Mouse (Mus musculus) mouse embryonic stem cell (cell line): ENCODE data around the gene Setd3.

Experiments used
- in situ Hi-C, 2 experiments: fragments of 300-500 bp; cut with MboI; formaldehyde crosslinking; loops; 1 replicate in 1 of 2; 3 replicates in 1 of 2; pipeline ENCODE4 v1.14.3; 2019 to 2020; ENCODE audit warnings: low sequenced_read_pairs in 2 of 2, low pct_unique_long_range_greater_than_20kb in 1 of 2, mixed read lengths in 1 of 2; ENCODE audit not compliant: unreplicated experiment in 1 of 2

Setd3 gene

DNA sequence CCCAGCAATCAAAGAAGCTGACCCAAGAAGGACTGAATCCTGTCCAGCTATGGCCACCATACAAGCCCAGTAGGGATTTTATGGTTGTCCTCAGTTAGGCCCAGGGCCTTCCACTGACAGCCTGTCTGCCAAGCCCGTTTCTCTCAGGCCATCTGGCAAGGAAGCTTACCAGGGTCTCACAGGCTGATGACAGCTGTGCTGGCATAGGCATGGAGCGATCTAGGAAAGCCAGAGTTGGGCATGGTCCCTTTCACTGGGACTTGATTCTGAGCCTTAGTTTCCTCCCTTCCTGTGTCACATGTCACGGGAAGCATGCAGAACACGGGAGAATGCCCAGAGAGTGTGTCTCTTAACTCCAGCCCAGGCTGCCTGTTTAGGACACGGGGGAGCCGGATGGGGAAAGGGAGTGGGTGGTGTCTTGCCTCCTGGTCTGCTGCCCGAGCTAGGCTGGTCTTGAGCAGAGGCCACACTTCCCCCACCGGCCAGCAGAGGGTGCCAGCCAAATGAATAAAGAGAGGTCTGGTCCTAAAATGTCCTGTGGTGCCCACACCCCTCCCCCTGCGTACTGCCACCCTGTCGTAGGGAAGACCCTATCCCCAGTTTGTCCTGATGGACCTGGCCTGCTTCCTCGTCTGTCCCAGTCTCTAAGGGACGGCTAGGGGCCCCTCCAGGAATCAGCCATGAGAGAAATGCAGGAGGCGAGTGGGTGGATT lies 29.8 kb upstream of the Setd3 start:
- in situ Hi-C loops = loop anchor here in 1 of 2 experiments (10.0 kb wide), 1 partner anchor 86 kb away; no protein-coding TSS in a partner anchor

DNA sequence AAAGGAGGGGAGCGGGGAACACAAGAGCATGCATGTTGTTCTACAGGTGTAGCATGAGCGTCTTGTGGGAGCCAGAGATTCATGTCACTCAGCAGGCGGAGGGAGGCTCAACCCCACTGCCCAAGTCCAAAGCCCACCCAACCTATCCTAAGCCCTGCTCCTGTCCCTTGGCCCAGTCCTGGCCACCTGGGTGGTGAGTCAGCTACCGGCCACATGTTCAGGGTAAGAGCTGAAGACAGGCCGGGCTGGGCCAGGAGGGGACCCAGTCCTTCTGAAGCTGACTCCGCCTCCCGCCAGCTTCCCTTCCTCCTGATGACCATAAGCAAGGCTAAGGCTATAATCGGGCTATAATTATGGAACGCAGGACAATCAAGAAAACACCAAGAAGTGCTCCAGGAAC lies 29.1 kb upstream of the Setd3 start:
- in situ Hi-C loops = loop anchor here in 1 of 2 experiments (10.0 kb wide), 1 partner anchor 87 kb away; no protein-coding TSS in a partner anchor

DNA sequence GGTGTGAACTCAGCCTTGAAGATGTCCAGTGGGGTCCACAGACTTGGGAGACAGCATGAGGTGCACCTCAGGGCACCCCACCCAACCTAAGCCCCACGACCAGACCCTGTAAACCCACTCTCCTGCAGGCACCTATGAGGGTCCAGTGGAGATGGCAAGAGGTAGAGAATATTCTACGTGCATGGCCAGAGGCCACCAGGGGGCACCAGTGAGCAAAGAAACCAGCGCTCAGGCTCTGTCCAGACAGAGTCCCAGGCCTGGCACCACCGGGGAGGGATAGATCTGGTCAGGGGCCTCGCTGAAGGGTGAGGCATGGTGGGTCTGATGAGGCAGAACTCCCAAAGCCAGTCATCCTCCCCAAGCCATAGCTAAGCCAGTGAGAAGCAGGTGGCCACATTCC lies 27.5 kb upstream of the Setd3 start:
- in situ Hi-C loops = loop anchor here in 1 of 2 experiments (10.0 kb wide), 1 partner anchor 88 kb away; no protein-coding TSS in a partner anchor

DNA sequence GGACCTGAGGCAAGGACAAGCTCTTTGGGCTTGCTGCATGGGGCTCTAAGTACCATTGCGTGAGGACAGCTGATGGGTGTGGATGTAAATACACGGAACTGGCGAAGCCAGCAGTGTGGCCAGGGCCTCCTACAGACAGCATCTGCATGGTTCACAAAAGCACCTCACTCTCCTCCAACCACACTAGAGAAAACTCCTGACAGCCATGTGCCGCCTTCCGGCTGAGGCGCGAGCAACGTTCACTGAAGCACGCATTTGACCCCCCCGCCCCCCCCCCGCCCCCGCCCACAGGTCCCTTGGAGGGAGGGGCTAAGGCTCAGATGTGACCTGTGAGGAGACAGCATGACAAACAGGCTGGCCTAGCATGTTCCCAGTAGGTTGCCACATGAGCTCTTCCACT lies 25.9 kb upstream of the Setd3 start:
- in situ Hi-C loops = loop anchor here in 1 of 2 experiments (10.0 kb wide), 1 partner anchor 90 kb away; no protein-coding TSS in a partner anchor

DNA sequence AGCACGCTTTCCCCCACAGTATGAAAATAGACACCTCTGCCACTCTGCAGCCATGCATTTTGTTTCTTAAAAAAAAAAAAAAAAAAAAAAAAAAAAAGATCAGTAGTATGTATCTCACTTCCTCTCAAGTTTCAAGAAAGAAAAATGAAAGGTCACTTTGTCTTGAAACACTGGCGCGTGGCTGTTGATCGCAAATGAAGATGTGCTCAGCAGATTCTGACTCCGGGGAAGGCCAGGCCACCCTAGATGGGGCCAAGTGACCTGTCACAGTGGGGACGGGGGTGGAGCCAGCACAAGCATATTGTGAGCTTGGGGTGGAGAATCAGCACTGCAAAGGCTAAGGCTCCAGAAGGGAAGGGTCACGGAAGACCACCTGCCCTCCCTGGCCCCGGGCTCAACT lies 24.8 kb upstream of the Setd3 start:
- in situ Hi-C loops = loop anchor here in 1 of 2 experiments (10.0 kb wide), 1 partner anchor 91 kb away; no protein-coding TSS in a partner anchor

DNA sequence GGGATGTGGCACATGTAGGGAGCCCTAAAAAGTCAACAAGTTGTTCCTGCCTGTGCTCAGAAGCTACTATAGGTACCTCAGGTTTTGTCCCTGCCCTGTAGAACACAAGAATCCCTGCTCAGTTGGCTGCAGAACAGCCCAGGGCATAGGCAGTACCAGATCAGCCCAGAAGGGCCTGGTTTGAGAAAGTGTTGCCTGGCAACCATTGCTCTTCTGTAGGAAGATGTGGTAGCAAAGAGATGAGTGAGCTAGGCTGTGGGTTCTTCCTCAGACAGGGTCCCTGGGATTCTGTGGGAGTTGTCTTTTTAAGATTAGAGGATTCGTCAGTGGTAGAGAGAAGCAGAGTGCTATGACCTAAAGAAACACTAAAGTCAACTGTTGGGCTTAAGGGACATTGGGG lies 21.0 kb upstream of the Setd3 start:
- in situ Hi-C loops = loop anchor here in 1 of 2 experiments (10.0 kb wide), 1 partner anchor 95 kb away; no protein-coding TSS in a partner anchor

DNA sequence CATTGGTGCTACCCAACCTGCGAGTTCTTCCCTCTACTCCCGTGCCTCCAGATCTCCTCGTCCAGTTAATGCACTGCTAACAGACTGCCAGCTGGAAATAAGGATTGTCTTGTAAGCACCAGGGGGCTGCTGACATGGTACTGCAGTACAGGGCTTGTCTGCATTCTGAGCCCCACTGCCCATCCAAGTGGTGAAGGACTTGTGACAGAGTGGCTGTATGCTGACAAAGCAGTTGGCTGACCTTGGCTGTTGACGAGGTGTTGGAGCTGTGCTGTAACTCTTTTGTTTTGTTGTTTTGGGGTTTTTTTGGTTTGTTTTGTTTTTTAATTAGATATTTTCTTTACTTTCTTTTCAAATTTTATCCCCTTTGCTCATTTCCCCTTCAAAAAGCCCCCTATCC lies 19.3 kb upstream of the Setd3 start:
- in situ Hi-C loops = loop anchor here in 1 of 2 experiments (10.0 kb wide), 1 partner anchor 96 kb away; no protein-coding TSS in a partner anchor

DNA sequence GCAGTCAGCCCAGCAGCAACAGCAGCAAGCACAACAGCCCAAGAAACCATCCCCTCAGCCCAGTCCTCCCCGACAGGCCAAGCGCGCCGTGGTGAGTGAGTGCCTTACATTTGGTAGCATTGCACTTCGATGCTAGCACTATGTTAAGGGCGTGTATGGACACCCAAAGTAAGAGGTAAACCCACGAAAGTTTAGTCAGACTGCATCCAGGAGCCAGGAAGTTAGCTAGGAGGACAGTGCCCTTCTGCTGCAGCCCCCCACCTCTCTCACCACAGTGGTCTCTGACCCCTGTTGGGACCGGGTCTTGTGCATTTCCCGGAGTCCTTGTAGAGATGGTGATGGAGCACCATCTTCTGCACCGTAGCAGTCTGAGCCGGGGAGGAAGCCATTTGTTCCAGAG lies 16.6 kb upstream of the Setd3 start:
- in situ Hi-C loops = loop anchor here in 1 of 2 experiments (10.0 kb wide), 1 partner anchor 99 kb away; no protein-coding TSS in a partner anchor

DNA sequence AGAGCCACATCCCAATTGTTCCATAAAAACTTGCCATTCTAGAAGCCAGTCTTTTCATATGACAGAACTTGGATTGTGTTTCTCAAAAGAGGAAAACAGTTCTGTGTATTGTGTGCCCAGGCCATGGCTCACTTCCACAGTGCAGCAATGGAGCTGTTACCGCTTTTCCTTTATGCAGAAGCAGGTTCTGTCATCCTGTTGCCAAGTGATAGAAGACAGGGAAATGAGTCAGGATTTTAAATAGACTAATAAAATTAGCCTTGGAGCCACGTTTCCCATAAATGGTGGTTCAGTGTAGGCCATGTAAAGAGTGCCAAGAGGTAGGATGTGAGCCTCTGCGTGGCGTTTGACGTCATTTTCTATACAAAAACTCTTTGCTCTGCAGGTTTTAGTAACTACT lies 14.8 kb upstream of the Setd3 start:
- in situ Hi-C loops = loop anchor here in 1 of 2 experiments (10.0 kb wide), 1 partner anchor 101 kb away; no protein-coding TSS in a partner anchor

DNA sequence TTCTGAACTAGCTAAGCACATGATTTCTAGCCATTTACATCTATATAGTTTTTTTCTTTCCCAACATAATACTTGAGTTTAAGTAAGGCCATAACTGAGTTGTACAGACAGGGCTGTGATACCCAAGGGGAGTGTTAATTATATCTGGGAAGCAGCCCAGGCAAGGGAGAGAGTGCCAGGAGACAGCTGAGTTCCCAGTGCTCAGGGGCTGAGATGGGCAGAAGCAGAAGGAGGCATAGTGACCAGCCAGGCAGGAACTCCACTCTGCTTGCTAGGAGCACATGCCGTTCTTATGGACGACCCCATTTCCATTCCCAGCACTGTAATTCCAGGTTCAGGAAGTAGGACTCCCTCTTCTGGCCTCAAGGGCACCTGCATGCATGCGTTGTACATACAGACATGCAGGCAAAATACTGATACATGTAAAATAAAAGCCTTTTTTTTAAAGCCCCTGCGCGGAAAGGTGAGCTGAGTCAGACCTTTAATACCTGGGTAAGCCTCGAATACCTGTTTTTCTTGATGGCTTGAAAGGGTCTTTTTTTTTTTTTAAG lies 8.5 kb upstream of the Setd3 start:
- in situ Hi-C loops = no loop called here

DNA sequence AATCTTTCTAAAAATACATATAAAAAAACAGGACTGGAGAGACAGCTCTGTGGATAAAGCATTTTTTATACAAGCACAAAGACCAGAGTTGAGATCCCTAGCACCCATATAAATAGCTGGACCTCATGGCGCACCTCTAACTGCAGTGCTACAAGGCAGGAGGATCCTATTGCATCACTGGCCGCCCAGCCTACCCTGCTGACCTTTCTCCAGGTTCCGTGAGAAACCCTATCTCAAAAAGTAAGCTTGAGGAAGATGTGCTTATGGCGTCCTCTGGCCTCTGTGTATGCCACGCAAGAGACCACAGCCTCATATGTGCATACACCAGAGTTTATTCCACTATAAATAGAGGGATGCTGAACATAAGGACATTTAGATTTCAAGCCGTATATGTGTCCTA lies 2.6 kb upstream of the Setd3 start:
- in situ Hi-C loops = no loop called here

DNA sequence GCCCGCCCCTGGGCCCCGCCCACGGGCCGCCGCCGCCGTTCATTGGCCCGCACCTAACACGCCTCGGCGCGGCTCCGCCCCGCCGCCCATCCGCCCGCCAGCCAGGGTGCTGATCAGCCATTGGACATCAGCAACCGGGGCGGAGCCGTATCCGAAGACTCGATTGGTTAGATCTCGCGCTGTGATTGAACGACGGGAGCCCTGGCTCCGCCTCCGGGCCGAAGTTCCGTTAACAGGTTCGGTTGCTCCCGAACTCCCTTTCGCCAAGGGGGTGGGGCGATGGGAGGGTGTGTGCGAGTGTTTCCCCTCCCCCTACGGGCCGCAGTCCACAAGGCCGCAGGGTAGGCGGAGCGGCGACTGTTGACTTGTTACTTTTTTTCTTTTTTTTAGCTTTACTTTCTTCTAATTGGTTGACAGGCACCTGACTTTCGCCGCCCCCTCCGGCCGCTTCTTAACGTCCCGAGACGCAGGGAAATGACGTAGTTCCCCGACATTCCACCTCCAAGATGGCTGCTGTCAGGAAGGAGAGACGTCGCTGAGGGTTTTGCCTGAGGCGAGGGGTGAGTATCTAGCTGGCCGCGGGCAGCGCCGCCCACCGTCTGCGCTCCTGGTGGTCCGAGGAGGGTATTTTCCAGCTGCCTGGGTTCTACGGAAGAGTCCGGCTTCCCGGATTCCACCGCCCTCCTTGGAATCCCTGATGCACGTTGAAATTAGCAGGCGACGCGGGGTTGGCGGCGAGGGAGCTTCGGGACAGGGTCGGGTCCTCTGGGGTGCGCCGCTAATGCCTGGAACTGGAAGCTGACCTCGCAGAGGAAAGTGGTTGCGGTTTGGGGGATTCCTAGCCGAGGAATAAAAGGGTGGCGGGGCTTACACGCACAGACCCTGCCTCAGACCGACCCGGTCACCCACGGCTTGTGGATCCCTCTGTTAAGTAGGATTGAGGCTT lies 480 bp upstream of the Setd3 start, which contains the start of gene Ccnk:
Gene Ccnk, plus strand, starts transcription at position 259 of the 946 bp plus-strand sequence.
- in situ Hi-C loops = no loop called here

DNA sequence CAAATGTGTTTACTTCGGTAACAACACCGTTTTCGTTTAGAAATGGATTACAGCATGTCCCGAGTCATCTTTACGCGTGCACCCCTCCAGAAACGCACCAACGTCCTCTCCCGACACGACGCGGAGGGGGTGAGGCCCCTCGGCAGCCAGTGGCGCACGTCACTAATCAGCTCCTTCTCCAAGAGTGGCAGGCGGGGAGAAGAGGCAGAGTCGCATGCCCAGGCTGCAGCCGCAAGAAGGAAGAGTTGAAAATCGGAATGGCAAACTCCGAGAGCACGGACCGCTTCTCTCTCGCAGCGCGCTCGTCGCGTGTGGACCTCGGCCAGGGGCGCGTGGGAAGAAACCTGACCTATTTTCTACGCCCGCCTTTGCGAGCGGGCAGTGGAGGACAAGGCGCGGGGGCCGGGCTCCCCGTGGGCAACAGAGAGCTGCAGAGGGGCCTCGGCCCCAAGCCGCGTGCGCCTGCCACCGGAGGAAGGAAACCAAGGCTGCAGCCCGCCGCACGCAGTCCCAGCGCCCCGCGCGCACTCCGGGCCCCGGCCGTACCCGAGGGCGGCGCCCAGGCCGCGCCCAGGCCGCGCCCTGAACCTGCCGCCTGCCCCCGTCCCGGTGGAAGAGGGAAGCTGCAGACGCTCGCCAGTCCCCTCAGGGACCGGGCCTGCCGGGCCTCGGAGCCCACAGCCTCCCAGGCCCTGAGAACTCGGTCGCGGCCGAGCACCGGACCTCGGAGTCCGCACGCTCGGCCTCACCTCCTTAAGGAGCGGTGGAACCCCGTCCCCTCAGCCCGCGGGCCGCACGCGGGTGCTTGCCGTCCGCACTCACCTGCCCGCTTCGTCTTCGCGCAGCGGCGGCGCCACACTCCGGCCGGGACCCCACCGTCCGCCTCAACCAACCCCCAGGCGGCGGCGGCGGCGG lies 526 bp downstream of the Setd3 start:
- in situ Hi-C loops = no loop called here

DNA sequence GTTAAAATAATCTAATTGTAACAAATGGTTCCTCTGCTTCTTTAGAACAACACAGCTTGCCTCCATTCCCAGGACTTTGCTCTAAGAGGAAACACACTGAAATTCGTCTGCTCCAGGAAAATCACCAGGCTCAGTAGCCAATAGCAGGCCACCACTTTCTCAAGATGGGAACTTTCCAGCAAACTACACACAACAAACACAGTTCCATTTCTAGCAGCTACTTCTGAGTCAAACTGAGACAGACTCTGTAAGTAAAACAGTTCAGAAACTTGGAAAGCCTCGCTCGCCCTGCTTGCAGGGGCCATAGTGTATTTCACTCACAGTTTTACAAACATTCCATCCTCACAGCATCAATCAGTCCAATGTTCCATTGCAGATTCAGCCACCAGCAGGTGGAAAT lies 2.7 kb downstream of the Setd3 start:
- in situ Hi-C loops = no loop called here

DNA sequence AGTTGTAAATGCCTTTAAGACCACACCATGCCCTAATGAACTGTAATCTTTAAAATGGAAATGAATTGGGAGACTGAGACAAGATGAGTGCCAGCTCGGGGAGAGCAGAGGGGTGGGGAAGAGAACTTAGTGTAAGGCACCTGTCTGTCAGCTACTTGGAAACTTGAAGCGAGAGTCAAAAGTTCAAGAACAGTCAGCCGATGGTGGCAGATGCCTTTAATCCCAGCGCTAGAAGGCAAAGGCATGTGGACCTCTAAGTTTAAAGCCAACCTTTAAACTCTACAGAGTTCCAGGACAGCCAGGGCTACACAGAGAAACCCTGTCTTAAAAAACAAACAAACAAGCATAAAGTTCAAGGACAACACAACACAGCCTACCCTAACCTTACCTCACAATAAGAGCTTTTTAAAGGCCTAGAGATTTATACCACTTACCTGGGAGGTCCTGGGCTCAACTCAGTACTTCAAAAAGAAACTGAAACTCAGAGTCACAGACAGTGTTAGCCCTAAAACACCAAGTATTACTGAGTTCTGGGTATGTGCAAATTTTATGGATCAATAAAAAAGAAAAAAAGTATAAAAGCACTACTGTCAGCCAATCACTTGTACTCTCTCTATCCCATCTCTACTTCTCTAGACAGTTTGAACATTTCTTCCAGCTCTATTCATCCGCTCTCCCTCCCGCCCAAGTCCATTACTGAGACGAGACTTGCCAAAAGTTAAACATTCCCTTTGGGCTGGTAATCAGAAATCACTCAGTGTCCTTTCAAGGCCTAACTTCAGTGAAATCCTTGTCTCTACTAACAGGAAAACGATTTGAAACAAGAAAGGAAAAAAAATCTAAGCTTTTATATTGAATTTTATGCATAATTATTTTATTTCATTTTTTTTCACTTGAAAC lies 4.3 kb downstream of the Setd3 start:
- in situ Hi-C loops = no loop called here

DNA sequence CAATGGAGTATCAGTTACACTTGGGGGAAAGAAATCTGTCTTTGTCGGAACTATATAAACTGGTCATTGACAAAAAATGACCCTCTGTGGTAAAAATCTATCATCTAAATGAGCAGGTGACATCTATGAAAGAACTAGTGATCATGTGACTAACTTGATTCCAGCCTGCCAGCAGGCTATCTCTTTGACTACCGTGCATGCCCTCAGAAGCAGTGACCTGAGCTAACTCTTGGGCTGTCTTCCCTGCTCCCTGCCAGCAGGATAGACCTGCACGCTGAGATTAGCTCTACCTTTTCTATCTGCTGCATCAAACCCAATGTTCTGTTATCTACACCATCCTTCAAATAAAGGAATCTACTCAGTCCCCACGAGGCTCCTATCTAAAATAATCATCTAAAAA lies 6.5 kb downstream of the Setd3 start:
- in situ Hi-C loops = no loop called here

DNA sequence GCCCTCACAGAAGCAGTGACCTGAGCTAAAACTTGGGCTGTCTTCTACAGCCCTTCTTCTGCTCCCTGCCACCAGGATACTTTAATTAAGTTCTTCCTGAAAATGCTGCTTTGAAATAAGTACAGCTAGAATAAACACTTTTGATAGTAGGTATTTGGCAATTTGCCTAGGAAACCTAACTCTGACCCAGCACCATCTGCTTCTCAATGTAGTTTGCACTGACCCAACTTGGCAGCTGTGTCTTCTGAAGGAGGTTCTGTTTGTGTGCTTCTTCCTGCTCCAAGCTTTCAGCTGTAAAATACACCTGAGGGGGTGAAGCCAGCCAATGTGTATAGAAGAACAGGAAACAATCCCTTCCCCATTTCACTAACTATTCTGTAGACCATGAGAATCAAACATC lies 7.8 kb downstream of the Setd3 start:
- in situ Hi-C loops = no loop called here
